Mouse (Mus musculus) CH12.LX (cell line): ENCODE measurements around the gene Hist1h3e. TPM values are rescaled to one million over a fixed set of nuclear protein-coding genes. Genes with fewer than 3 reads are reported as not detected.
"Not testable (repeated sequence)": the region's sequence is repeated elsewhere in the genome, so short reads cannot be mapped to it uniquely, and the experiment has no call there.

Experiments
- DNase-seq: peaks from one replicate; pipeline ENCODE4 v3.0.0-alpha.2; 2013; ENCODE audit errors: extremely low read depth
- H3K27ac ChIP-seq: 2 replicates; pipeline ENCODE4 v1.5.1; 2012; ENCODE audit warnings: low read depth, mild to moderate bottlenecking, control low read depth, moderate library complexity; ENCODE audit not compliant: insufficient read depth
- H3K27me3 ChIP-seq: replicated peaks from 2 replicates; pipeline ENCODE3; 2012; ENCODE audit warnings: inconsistent platforms
- H3K36me3 ChIP-seq, 2 experiments: replicated peaks in 1 of 2; 2 replicates each; pipeline versions ENCODE3 to v1.6.1; 2012; ENCODE audit warnings: inconsistent platforms in 1 of 2, low read length in 1 of 2, mild to moderate bottlenecking in 1 of 2, mixed read lengths in 1 of 2, moderate library complexity in 1 of 2; ENCODE audit not compliant: control insufficient read depth in 1 of 2, insufficient read depth in 1 of 2
- H3K4me1 ChIP-seq, 2 experiments: 2 replicates each; pipeline ENCODE4 v1.6.1; 2012; ENCODE audit warnings: inconsistent platforms in 1 of 2, moderate library complexity in 1 of 2; ENCODE audit not compliant: insufficient read depth in 2 of 2, control insufficient read depth in 1 of 2
- H3K4me2 ChIP-seq: 2 replicates; pipeline ENCODE4 v1.6.1; 2012; ENCODE audit warnings: low read depth, mild to moderate bottlenecking, control low read depth; ENCODE audit not compliant: poor library complexity, insufficient read depth, severe bottlenecking
- H3K4me3 ChIP-seq, 3 experiments: fragments of 150-350 bp in 1 of 3; sonication (generic) in 1 of 3; replicated peaks in 1 of 3; 2 replicates each; pipeline versions ENCODE3 to v1.5.1; 2011 to 2012; ENCODE audit warnings: low read depth in 2 of 3, low read length in 2 of 3, mild to moderate bottlenecking in 2 of 3, moderate library complexity in 2 of 3, control low read depth in 1 of 3, improper control_type of control experiment in 1 of 3, inconsistent platforms in 1 of 3, mixed read lengths in 1 of 3; ENCODE audit not compliant: poor library complexity in 1 of 3
- H3K79me2 ChIP-seq: replicated peaks from 2 replicates; pipeline ENCODE4 v1.6.1; 2012; ENCODE audit warnings: mild to moderate bottlenecking, moderate library complexity; ENCODE audit not compliant: control insufficient read depth, poor library complexity, insufficient read depth, severe bottlenecking; ENCODE audit errors: extremely low read depth
- H3K9ac ChIP-seq: 2 replicates; pipeline ENCODE4 v1.6.1; 2012; ENCODE audit warnings: low read depth, mild to moderate bottlenecking, control low read depth, moderate library complexity; ENCODE audit not compliant: insufficient read depth
- H3K9me3 ChIP-seq: replicated peaks from 2 replicates; pipeline ENCODE3; 2012; ENCODE audit warnings: low read length, inconsistent platforms, mixed read lengths
- CHD1 ChIP-seq: IDR thresholded peaks from 2 replicates; pipeline ENCODE4 v1.6.1; 2012; ENCODE audit warnings: low read depth, low read length, improper control_type of control experiment, inconsistent platforms
- CHD2 ChIP-seq: IDR thresholded peaks from 2 replicates; pipeline ENCODE4 v1.6.1; 2011; ENCODE audit warnings: low read length, improper control_type of control experiment
- JUN ChIP-seq: IDR thresholded peaks from 2 replicates; pipeline ENCODE4 v1.6.1; 2011; ENCODE audit warnings: low read depth, mild to moderate bottlenecking, low read length, improper control_type of control experiment, moderate library complexity; ENCODE audit not compliant: insufficient read depth
- NELFE ChIP-seq: IDR thresholded peaks from 2 replicates; pipeline ENCODE4 v1.6.1; 2011; ENCODE audit warnings: low read depth, low read length, improper control_type of control experiment
- POLR2A ChIP-seq: IDR thresholded peaks from 2 replicates; pipeline ENCODE4 v1.6.1; 2011; ENCODE audit warnings: low read depth, mild to moderate bottlenecking, improper control_type of control experiment, low read length
- POLR2AphosphoS2 ChIP-seq: IDR thresholded peaks from 2 replicates; pipeline ENCODE4 v1.6.1; 2011; ENCODE audit warnings: low read depth, low read length, improper control_type of control experiment
- RCOR1 ChIP-seq: conservative IDR thresholded peaks from 2 replicates; pipeline ENCODE4 v1.6.1; 2012; ENCODE audit warnings: low read depth, mild to moderate bottlenecking, inconsistent platforms, low read length, improper control_type of control experiment
- SIN3A ChIP-seq: IDR thresholded peaks from 2 replicates; pipeline ENCODE4 v1.6.1; 2012; ENCODE audit warnings: low read length, improper control_type of control experiment, inconsistent platforms
- TBP ChIP-seq: conservative IDR thresholded peaks from 2 replicates; pipeline ENCODE4 v1.6.1; 2011; ENCODE audit warnings: low read depth, low read length, improper control_type of control experiment
- ZMIZ1 ChIP-seq: IDR thresholded peaks from 2 replicates; pipeline ENCODE4 v1.6.1; 2012; ENCODE audit warnings: low read depth, mild to moderate bottlenecking, inconsistent platforms, low read length, improper control_type of control experiment
- ZNF384 ChIP-seq: IDR thresholded peaks from 2 replicates; pipeline ENCODE4 v1.6.1; 2012; ENCODE audit warnings: low read depth, low read length, improper control_type of control experiment, inconsistent platforms
- dilution Hi-C: fragments of 300-500 bp; cut with MboI; formaldehyde crosslinking; loops from 2 replicates; pipeline ENCODE4 v1.14.3; 2020; ENCODE audit warnings: low sequenced_read_pairs; ENCODE audit not compliant: extremely low pct_unique_long_range_greater_than_20kb, extremely low pct_ligation_motif_present
- in situ Hi-C: fragments of 300-500 bp; cut with MboI; formaldehyde crosslinking; loops from 3 replicates; pipeline ENCODE4 v1.14.3; 2019; ENCODE audit warnings: low sequenced_read_pairs, low pct_ligation_motif_present, low pct_unique_long_range_greater_than_20kb, mixed read lengths
- polyA plus RNA-seq: library from polyadenylated mRNA; unstranded; fragments of >175 nt; gene quantifications from 2 replicates; pipeline ENCODE4 v1.2.1, GENCODE M21; 2012; ENCODE audit warnings: low read depth; ENCODE audit not compliant: insufficient read length
- total RNA-seq, 2 experiments: library from RNA; depleted of rRNA; stranded (reverse); fragments of 300-350 nt in 1 of 2; fragments of >200 nt in 1 of 2; gene quantifications; 2 replicates each; pipeline ENCODE4 v1.2.3; 2012 to 2014

Gene Hist1h3e
- total and polyA plus RNA-seq, 3 experiments, result 3.1 to 1,484 (median 24.2) TPM

DNA sequence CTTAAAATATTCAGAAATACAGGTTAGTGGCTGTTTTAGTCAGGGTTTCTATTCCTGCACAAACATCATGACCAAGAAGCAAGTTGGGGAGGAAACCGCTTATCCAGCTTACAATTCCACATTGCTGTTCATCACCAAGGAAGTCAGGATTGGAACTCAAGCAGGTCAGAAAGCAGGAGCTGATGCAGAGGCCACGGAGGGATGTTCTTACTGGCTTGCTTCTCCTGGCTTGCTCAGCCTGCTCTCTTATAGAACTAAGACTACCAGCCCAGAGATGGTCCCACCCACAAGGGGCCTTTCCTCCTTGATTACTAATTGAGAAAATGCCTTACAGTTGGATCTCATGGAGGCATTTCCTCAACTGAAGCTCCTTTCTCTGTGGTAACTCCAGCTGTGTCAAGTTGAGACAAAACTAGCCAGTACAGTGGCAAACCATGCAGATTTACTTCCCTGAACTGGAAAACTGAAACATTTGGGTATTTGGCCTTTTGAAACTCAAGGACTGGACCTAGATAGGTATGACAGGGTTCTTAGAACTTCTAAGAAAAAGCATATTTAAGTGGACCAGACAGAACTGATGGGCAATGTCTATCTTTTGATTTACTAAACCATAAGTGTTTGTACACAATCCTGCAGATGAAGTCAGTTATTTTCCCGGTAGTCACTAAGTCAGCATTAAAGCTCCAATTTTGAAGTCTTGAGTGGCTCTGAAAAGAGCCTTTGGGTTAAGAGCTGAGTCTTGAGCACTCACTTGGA is 19.8 kb downstream of the Hist1h3e start:
- TF ChIP-seq NELFE, result peak; percentile 52
- peak; percentile 44; the same call in 1 of the 2 replicates for TF ChIP-seq POLR2A
- peak; percentile 67; the same call in 1 of the 2 replicates for TF ChIP-seq SIN3A
- peak; percentile 77; the same call in 1 of the 2 replicates for TF ChIP-seq ZMIZ1
- TF ChIP-seq POLR2AphosphoS2, result peak; percentile 99
- TF ChIP-seq CHD1, result peak; percentile 69; the same call in 1 of the 2 replicates
- peak; percentile 39; the same call in 1 of the 2 replicates for TF ChIP-seq RCOR1
- TF ChIP-seq CHD2, result 0 out of 2 replicates have a peak, but pooled peaks have one; percentile 4
- H3K9me3 ChIP-seq, dilution Hi-C loops, in situ Hi-C loops, H3K36me3 ChIP-seq, DNase-seq, H3K79me2 ChIP-seq, H3K27me3 ChIP-seq: not testable (repeated sequence)
- H3K27ac ChIP-seq, result peak overlapping the region; percentile 97
- H3K4me1 ChIP-seq, result peaks cover 5 to 36% of the 10 kb centered on the region in 2 experiments; a peak in 3 of 4 replicates
- H3K9ac ChIP-seq, result peak overlapping the region; percentile 97
- H3K4me2 ChIP-seq, result peak overlapping the region; percentile 84
- H3K4me3 ChIP-seq, result peak overlapping the region; percentile 34 to 72 (median 50)

DNA sequence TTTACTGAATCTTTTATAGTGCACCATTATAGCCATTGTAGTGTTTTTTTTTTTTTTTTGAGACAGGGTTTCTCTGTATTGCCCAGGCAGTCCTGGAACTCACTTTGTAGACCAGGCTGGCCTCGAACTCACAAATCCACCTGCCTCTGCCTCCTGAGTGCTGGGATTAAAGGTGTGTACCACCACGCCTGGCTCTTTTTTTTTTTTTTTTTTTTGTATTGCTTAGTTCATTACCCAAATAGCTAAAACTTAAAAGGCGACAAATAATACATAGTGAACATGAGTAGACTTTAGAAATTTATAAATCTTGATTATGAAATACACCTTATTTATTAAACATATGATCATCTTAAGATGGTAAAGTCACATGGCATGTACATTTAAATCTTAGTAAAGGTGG is 20.7 kb downstream of the Hist1h3e start:
- dilution Hi-C loops, result no loop called here
- Histone ChIP-seq H3K9me3 (no peaks in the 10 kb centered on the region), H3K4me2 (peak overlapping the region; percentile 56; the same call in 1 of the 2 replicates), H3K4me3 (no peak overlapping the region), H3K36me3 (no peaks in the 10 kb centered on the region), H3K27me3 (no peaks in the 10 kb centered on the region), H3K79me2 (no peaks in the 10 kb centered on the region), H3K4me1 (peaks cover 7 to 44% of the 10 kb centered on the region in 2 experiments; a peak in 3 of 4 replicates), H3K27ac (no peak overlapping the region), H3K9ac (peak overlapping the region; percentile 97; the same call in 1 of the 2 replicates)
- in situ Hi-C loops, result no loop called here
- no peak for TF ChIP-seq TBP
- TF ChIP-seq CHD1, result no peak
- no peak for TF ChIP-seq JUN
- no peak for TF ChIP-seq CHD2
- no peak for TF ChIP-seq POLR2A
- TF ChIP-seq ZNF384, result peak; percentile 78
- no peak for DNase-seq

DNA sequence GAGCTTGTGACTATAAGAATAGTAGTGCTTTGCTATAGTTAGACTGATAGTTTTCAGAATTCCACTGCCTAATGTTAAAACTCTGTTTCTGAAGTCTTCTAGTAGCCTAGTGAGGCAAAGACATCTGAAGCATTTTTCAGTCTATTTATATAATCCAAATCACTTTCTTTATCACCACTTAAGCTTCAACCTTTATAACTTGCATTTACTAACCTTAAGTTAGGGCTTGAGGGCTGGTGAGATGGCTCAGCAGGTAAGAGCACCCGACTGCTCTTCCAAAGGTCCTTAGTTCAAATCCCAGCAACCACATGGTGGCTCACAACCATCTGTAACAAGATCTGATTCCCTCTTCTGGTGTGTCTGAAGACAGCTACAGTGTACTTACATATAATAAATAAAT is 22.3 kb downstream of the Hist1h3e start:
- H3K4me2 ChIP-seq, H3K36me3 ChIP-seq, DNase-seq, in situ Hi-C loops, dilution Hi-C loops, H3K4me3 ChIP-seq, H3K27me3 ChIP-seq, H3K79me2 ChIP-seq, H3K27ac ChIP-seq, H3K9me3 ChIP-seq: not testable (repeated sequence)
- Histone ChIP-seq H3K9ac (peak overlapping the region; percentile 26; the same call in 1 of the 2 replicates), H3K4me1 (peaks cover 7 to 48% of the 10 kb centered on the region in 2 experiments; a peak in 3 of 4 replicates)
- TF ChIP-seq TBP, result peak; percentile 84
